Mouse (Mus musculus) spleen, postnatal 4 days (tissue): ENCODE results near the gene Ccdc186.
A peak's percentile ranks its signal among the peaks of the same experiment; 100 is the strongest.
"Not testable (repeated sequence)": the region's sequence is repeated elsewhere in the genome, so short reads cannot be mapped to it uniquely, and the experiment has no call there.

Experiments used
- DNase-seq, 2 experiments: peaks; one replicate each; pipeline ENCODE4 v3.0.0; 2022; ENCODE audit warnings: low spot score in 2 of 2

Gene Ccdc186

GRCm38 (mm10) chr19:56801656-56802351 lies 20.2 kb downstream of the Ccdc186 start:
- DNase-seq: no peak

GRCm38 (mm10) chr19:56800930-56801655 lies 20.9 kb downstream of the Ccdc186 start:
- no peak for DNase-seq

GRCm38 (mm10) chr19:56800226-56800625 lies 21.8 kb downstream of the Ccdc186 start:
- no peak for DNase-seq

GRCm38 (mm10) chr19:56797376-56797775 lies 24.6 kb downstream of the Ccdc186 start:
- no peak for DNase-seq

- no peak for DNase-seq
Observed at GRCm38 (mm10) chr19:56788952-56789351, 33.0 kb downstream of the Ccdc186 start.

- DNase-seq: no peak
Observed at GRCm38 (mm10) chr19:56787911-56788310, 34.1 kb downstream of the Ccdc186 start.

- not testable (repeated sequence) for DNase-seq
Observed at GRCm38 (mm10) chr19:56778532-56778931, 43.5 kb downstream of the Ccdc186 start.

- DNase-seq: peak in 1 of 2 experiments; percentile 41
Observed at GRCm38 (mm10) chr19:56776719-56777382, 45.1 kb downstream of the Ccdc186 start.

GRCm38 (mm10) chr19:56775893-56776718 lies 45.9 kb downstream of the Ccdc186 start:
- no peak for DNase-seq

GRCm38 (mm10) chr19:56774971-56775892 lies 46.8 kb downstream of the Ccdc186 start:
- no peak for DNase-seq

GRCm38 (mm10) chr19:56774408-56774962 lies 47.5 kb downstream of the Ccdc186 start:
- peak in 1 of 2 experiments; percentile 37 for DNase-seq

GRCm38 (mm10) chr19:56773393-56773971 lies 48.5 kb downstream of the Ccdc186 start:
- DNase-seq: no peak

GRCm38 (mm10) chr19:56772158-56772557 lies 49.8 kb downstream of the Ccdc186 start:
- DNase-seq: no peak

GRCm38 (mm10) chr19:56769024-56769423 lies 53.0 kb downstream of the Ccdc186 start:
- DNase-seq: no peak

GRCm38 (mm10) chr19:56762686-56763085 lies 59.3 kb downstream of the Ccdc186 start:
- no peak for DNase-seq

GRCm38 (mm10) chr19:56761727-56762126 lies 60.3 kb downstream of the Ccdc186 start:
- DNase-seq: no peak

- DNase-seq: no peak
Observed at GRCm38 (mm10) chr19:56761096-56761495, 60.9 kb downstream of the Ccdc186 start.

- no peak for DNase-seq
Observed at GRCm38 (mm10) chr19:56760306-56760940, 61.6 kb downstream of the Ccdc186 start.

- DNase-seq: no peak
Observed at GRCm38 (mm10) chr19:56759740-56760139, 62.2 kb downstream of the Ccdc186 start.
